In genomic region chr16:96759081-96759603, GRCm38 (mm10) we compare ENCODE assay signal across 21 mouse cellular contexts.
DNase-seq lines count a peak whose midpoint lies in the region; ATAC-seq and TF ChIP-seq lines count a peak whose summit lies in the region.
"Had no signal": no experiment of that assay in that cellular context is flagged by ENCODE, and none has a peak within 500 bp of the region (broad histone marks: within the 10 kb centered on the region; RNA-seq: fewer than 3 reads in every experiment).

No protein-coding gene starts in this region.

- H3K4me3 ChIP-seq in heart, embryonic 14.5 days (ENCODE audit: control insufficient read depth in 1 of 2, insufficient read depth in 1 of 2, low read depth in 1 of 2, low read length in 2 of 2) = no peak overlapping the region
- H3K4me3 ChIP-seq in hindbrain, embryonic 14.5 days (replicated peaks; ENCODE audit: low read length) = no peak overlapping the region
- no peak overlapping the region for H3K4me3 ChIP-seq in hindbrain, embryonic 12.5 days
- H3K4me3 ChIP-seq in ES-E14 (ENCODE audit: insufficient read depth in 1 of 2, low read depth in 1 of 2, low read length in 2 of 2, poor library complexity in 1 of 2, severe bottlenecking in 1 of 2) = no peak overlapping the region
- no peak overlapping the region for H3K4me3 ChIP-seq in hindbrain, postnatal 0 days (ENCODE audit: low read length)
- H3K4me3 ChIP-seq: forebrain, embryonic 12.5 days; limb, embryonic 12.5 days; liver, embryonic 12.5 days had no signal

- H3K4me1 ChIP-seq in heart, embryonic 14.5 days (ENCODE audit: control insufficient read depth in 2 of 2, insufficient read depth in 2 of 2, low read length in 2 of 2) = peaks cover 0 to 5% of the 10 kb centered on the region in 2 experiments; a peak in 2 of 4 replicates
- peaks cover 44% of the 10 kb centered on the region for H3K4me1 ChIP-seq in hindbrain, embryonic 14.5 days (replicated peaks; ENCODE audit: control insufficient read depth, insufficient read depth, low read length)
- H3K4me1 ChIP-seq in hindbrain, embryonic 12.5 days = peaks cover 42% of the 10 kb centered on the region
- peaks cover 0 to 21% of the 10 kb centered on the region in 2 experiments; a peak in 3 of 4 replicates for H3K4me1 ChIP-seq in ES-E14 (ENCODE audit: control insufficient read depth in 2 of 2, insufficient read depth in 2 of 2, low read length in 2 of 2, poor library complexity in 1 of 2)
- peaks cover 19% of the 10 kb centered on the region for H3K4me1 ChIP-seq in hindbrain, postnatal 0 days (ENCODE audit: insufficient read depth, low read length)
- H3K4me1 ChIP-seq: liver, embryonic 12.5 days had no signal

- no peak overlapping the region for H3K4me2 ChIP-seq in heart, embryonic 14.5 days (ENCODE audit: low read length)
- H3K4me2 ChIP-seq in hindbrain, embryonic 14.5 days (replicated peaks) = no peak overlapping the region
- no peak overlapping the region for H3K4me2 ChIP-seq in hindbrain, embryonic 12.5 days (replicated peaks)
- no peak overlapping the region for H3K4me2 ChIP-seq in hindbrain, postnatal 0 days (ENCODE audit: low read depth, low read length)
- H3K4me2 ChIP-seq: forebrain, embryonic 12.5 days; limb, embryonic 12.5 days; liver, embryonic 12.5 days had no signal

- ATAC-seq in heart, embryonic 14.5 days (ENCODE audit: insufficient number of reproducible peaks, insufficient read depth, low FRiP score, low read depth) = peak; percentile 76; the same call in 1 of the 2 replicates
- no peak for ATAC-seq in hindbrain, embryonic 14.5 days (ENCODE audit: low FRiP score)
- no peak for ATAC-seq in hindbrain, embryonic 12.5 days (ENCODE audit: low FRiP score)
- no peak for ATAC-seq in hindbrain, postnatal 0 days
- ATAC-seq: activated CD4-positive, CD25-positive, alpha-beta regulatory T cell, adult 4 months; liver, embryonic 12.5 days had no signal

- WGBS in heart, embryonic 14.5 days = 54% methylated on average over 5 of the region's 5 CpGs
- WGBS in hindbrain, embryonic 14.5 days = 47% methylated on average over 5 of the region's 5 CpGs
- 57% methylated on average over 5 of the region's 5 CpGs for WGBS in hindbrain, embryonic 12.5 days
- WGBS in hindbrain, postnatal 0 days = 50% methylated on average over 5 of the region's 5 CpGs

- TF ChIP-seq CTCF in hindbrain, postnatal 0 days (IDR thresholded peaks at IDR 0.05; ENCODE audit: low read depth) = no peak

- no peaks in the 10 kb centered on the region for H3K9me3 ChIP-seq in heart, embryonic 14.5 days (ENCODE audit: control insufficient read depth, low read length)
- H3K9me3 ChIP-seq in hindbrain, embryonic 14.5 days (ENCODE audit: control insufficient read depth, low read length) = no peaks in the 10 kb centered on the region
- H3K9me3 ChIP-seq in hindbrain, embryonic 12.5 days (replicated peaks) = no peaks in the 10 kb centered on the region
- H3K9me3 ChIP-seq in ES-E14 (ENCODE audit: control insufficient read depth, insufficient read depth, low read depth, low read length) = no peaks in the 10 kb centered on the region
- no peaks in the 10 kb centered on the region for H3K9me3 ChIP-seq in hindbrain, postnatal 0 days (ENCODE audit: low read length)
- H3K9me3 ChIP-seq: forebrain, embryonic 12.5 days; limb, embryonic 12.5 days; liver, embryonic 12.5 days had no signal

- in situ Hi-C loops in ES-E14 (cut with MboI; ENCODE audit: low sequenced_read_pairs in 2 of 2, unreplicated experiment in 2 of 2) = no loop called here

- no peaks in the 10 kb centered on the region for H3K27me3 ChIP-seq in heart, embryonic 14.5 days (ENCODE audit: control insufficient read depth, insufficient read depth, low read length)
- H3K27me3 ChIP-seq in hindbrain, embryonic 14.5 days (ENCODE audit: control insufficient read depth, insufficient read depth, low read length) = no peaks in the 10 kb centered on the region
- H3K27me3 ChIP-seq in hindbrain, embryonic 12.5 days = no peaks in the 10 kb centered on the region
- no peaks in the 10 kb centered on the region for H3K27me3 ChIP-seq in hindbrain, postnatal 0 days (ENCODE audit: insufficient read depth, low read length)

- peak overlapping the region; percentile 37 to 47; a peak in 2 of 4 replicates for H3K27ac ChIP-seq in heart, embryonic 14.5 days (replicated peaks in 1 of 2; ENCODE audit: control insufficient read depth in 1 of 2, insufficient read depth in 1 of 2, low read depth in 2 of 2, low read length in 2 of 2)
- peak overlapping the region; percentile 85; the same call in 1 of the 2 replicates for H3K27ac ChIP-seq in hindbrain, embryonic 14.5 days
- no peak overlapping the region; the same call in 1 of the 2 replicates for H3K27ac ChIP-seq in hindbrain, embryonic 12.5 days
- peak overlapping the region; percentile 78; the same call in 1 of the 2 replicates for H3K27ac ChIP-seq in ES-E14 (ENCODE audit: insufficient read depth, low read depth, low read length, poor library complexity, severe bottlenecking)
- H3K27ac ChIP-seq in hindbrain, postnatal 0 days = 0 out of 2 replicates have a peak overlapping the region, but pooled peaks have one; percentile 26
- H3K27ac ChIP-seq: forebrain, embryonic 12.5 days; kidney, postnatal 0 days; limb, embryonic 12.5 days; liver, embryonic 12.5 days had no signal

- no peak overlapping the region for H3K9ac ChIP-seq in heart, embryonic 14.5 days (ENCODE audit: low read length)
- H3K9ac ChIP-seq in hindbrain, embryonic 14.5 days = no peak overlapping the region
- no peak overlapping the region for H3K9ac ChIP-seq in hindbrain, embryonic 12.5 days
- H3K9ac ChIP-seq in ES-E14 (ENCODE audit: insufficient read depth, low read depth, low read length, poor library complexity, severe bottlenecking) = no peak overlapping the region
- no peak overlapping the region for H3K9ac ChIP-seq in hindbrain, postnatal 0 days (replicated peaks; ENCODE audit: low read length)
- H3K9ac ChIP-seq: forebrain, embryonic 12.5 days; limb, embryonic 12.5 days; liver, embryonic 12.5 days had no signal

- H3K36me3 ChIP-seq in heart, embryonic 14.5 days (ENCODE audit: control insufficient read depth, insufficient read depth, low read length) = no peaks in the 10 kb centered on the region
- no peaks in the 10 kb centered on the region for H3K36me3 ChIP-seq in hindbrain, embryonic 14.5 days (replicated peaks; ENCODE audit: control insufficient read depth, insufficient read depth)
- no peaks in the 10 kb centered on the region for H3K36me3 ChIP-seq in hindbrain, embryonic 12.5 days
- H3K36me3 ChIP-seq in ES-E14 (ENCODE audit: control insufficient read depth, insufficient read depth, low read length, poor library complexity, severe bottlenecking) = no peaks in the 10 kb centered on the region
- no peaks in the 10 kb centered on the region for H3K36me3 ChIP-seq in hindbrain, postnatal 0 days (ENCODE audit: insufficient read depth, low read length)
- H3K36me3 ChIP-seq: forebrain, embryonic 12.5 days; limb, embryonic 12.5 days; liver, embryonic 12.5 days had no signal

- no peak for DNase-seq in heart, adult 11 months
- DNase-seq in hindbrain, embryonic 14.5 days (ENCODE audit: low spot score) = no peak
- DNase-seq in ES-E14 (ENCODE audit: low read depth, low spot score) = peak; percentile 21
- no peak for DNase-seq in hindbrain, postnatal 0 days (ENCODE audit: low spot score)
- DNase-seq in MN1 (ENCODE audit: low spot score) = no peak
- DNase-seq: adrenal gland, postnatal 14 days; B cell, adult 2 months; cerebellum, adult 9-11 months; kidney, adult 11 months; lung, adult 2 months; lung, postnatal 4 days; retina, postnatal 1 day; right cerebral cortex, postnatal 4 days; thymus, adult 2 months had no signal

TF ChIP-seq in ES-E14, 5 proteins besides CTCF, POLR2A, EP300 and RAD21:
- TF ChIP-seq MAFK (IDR thresholded peaks at IDR 0.05; ENCODE audit: insufficient read depth, low read depth, low read length) (no peak), ZC3H11A (IDR thresholded peaks at IDR 0.05; ENCODE audit: borderline replicate concordance, low read depth, low read length) (no peak), CHD2 (IDR thresholded peaks at IDR 0.05; ENCODE audit: low read depth, low read length) (no peak), HCFC1 (IDR thresholded peaks at IDR 0.05; ENCODE audit: borderline replicate concordance, insufficient read depth, low read length) (no peak), ZNF384 (IDR thresholded peaks at IDR 0.05; ENCODE audit: low read depth, low read length) (no peak)
